Mouse (Mus musculus) thymus, adult 18-20 months (tissue): ENCODE results near the gene Lnpep.
"Not testable (repeated sequence)": the region's sequence is repeated elsewhere in the genome, so short reads cannot be mapped to it uniquely, and the experiment has no call there.

ENCODE experiments used
- DNase-seq, 2 experiments: peaks; one replicate each; pipeline ENCODE4 v3.0.0; 2022; ENCODE audit warnings: mixed read lengths in 2 of 2

Lnpep gene

GRCm38 (mm10) chr17:17608416-17608988 lies 16.3 kb downstream of the Lnpep start:
- DNase-seq = no peak

GRCm38 (mm10) chr17:17604554-17604953 lies 20.3 kb downstream of the Lnpep start:
- no peak for DNase-seq

- no peak for DNase-seq
These were observed 21.2 kb downstream of the Lnpep start for GRCm38 (mm10) chr17:17603609-17604008.

GRCm38 (mm10) chr17:17602786-17603185 lies 22.1 kb downstream of the Lnpep start:
- no peak for DNase-seq

GRCm38 (mm10) chr17:17602330-17602729 lies 22.5 kb downstream of the Lnpep start:
- DNase-seq = no peak

- DNase-seq = no peak
These were observed 24.0 kb downstream of the Lnpep start for GRCm38 (mm10) chr17:17600804-17601252.

- no peak for DNase-seq
These were observed 24.8 kb downstream of the Lnpep start for GRCm38 (mm10) chr17:17600001-17600400.

GRCm38 (mm10) chr17:17598355-17598754 lies 26.5 kb downstream of the Lnpep start:
- DNase-seq = no peak

GRCm38 (mm10) chr17:17592926-17593325 lies 31.9 kb downstream of the Lnpep start:
- no peak for DNase-seq

- no peak for DNase-seq
These were observed 37.4 kb downstream of the Lnpep start for GRCm38 (mm10) chr17:17587333-17588047.

GRCm38 (mm10) chr17:17585115-17585514 lies 39.7 kb downstream of the Lnpep start:
- DNase-seq = no peak

GRCm38 (mm10) chr17:17583896-17584295 lies 41.0 kb downstream of the Lnpep start:
- DNase-seq = no peak

GRCm38 (mm10) chr17:17581234-17581633 lies 43.6 kb downstream of the Lnpep start:
- DNase-seq = no peak

- DNase-seq = no peak
These were observed 48.5 kb downstream of the Lnpep start for GRCm38 (mm10) chr17:17576399-17576798.

- no peak for DNase-seq
These were observed 57.8 kb downstream of the Lnpep start for GRCm38 (mm10) chr17:17567071-17567470.

GRCm38 (mm10) chr17:17548958-17549357 lies 75.9 kb downstream of the Lnpep start:
- no peak for DNase-seq

GRCm38 (mm10) chr17:17531338-17531737 lies 93.5 kb downstream of the Lnpep start:
- no peak for DNase-seq

GRCm38 (mm10) chr17:17516384-17517016 lies 108.3 kb downstream of the Lnpep start:
- no peak for DNase-seq

- DNase-seq = no peak
These were observed 118.2 kb downstream of the Lnpep start for GRCm38 (mm10) chr17:17506677-17507076.

GRCm38 (mm10) chr17:17499278-17499677 lies 125.6 kb downstream of the Lnpep start:
- DNase-seq = no peak

- DNase-seq = no peak
These were observed 126.0 kb downstream of the Lnpep start for GRCm38 (mm10) chr17:17498848-17499247.

GRCm38 (mm10) chr17:17496730-17497129 lies 128.1 kb downstream of the Lnpep start:
- DNase-seq = no peak

GRCm38 (mm10) chr17:17496234-17496633 lies 128.6 kb downstream of the Lnpep start:
- DNase-seq = not testable (repeated sequence)

GRCm38 (mm10) chr17:17492116-17492515 lies 132.7 kb downstream of the Lnpep start:
- DNase-seq = no peak
